Mouse (Mus musculus) forebrain, embryonic 13.5 days (tissue): ENCODE data around the gene Hsf4. TPM values are rescaled to one million over a fixed set of nuclear protein-coding genes. Genes with fewer than 3 reads are reported as not detected.
A peak's percentile ranks its signal among the peaks of the same experiment; 100 is the strongest.

Source experiments
- ATAC-seq: fragments of 200-750 bp; cut with Nextera tagmentation; 2 replicates; pipeline ENCODE4 v1.8.0; 2017
- H3K27ac ChIP-seq: fragments of 300-500 bp; sonication (generic); 2 replicates; pipeline ENCODE4 v1.5.1; 2015; ENCODE audit warnings: inconsistent platforms, mild to moderate bottlenecking, moderate library complexity
- H3K27me3 ChIP-seq: fragments of 300-500 bp; sonication (generic); 2 replicates; pipeline ENCODE4 v1.6.1; 2015; ENCODE audit warnings: mild to moderate bottlenecking, inconsistent platforms
- H3K36me3 ChIP-seq: fragments of 300-500 bp; sonication (generic); 2 replicates; pipeline ENCODE4 v1.6.1; 2015; ENCODE audit warnings: mild to moderate bottlenecking, inconsistent platforms; ENCODE audit not compliant: poor library complexity, severe bottlenecking
- H3K4me1 ChIP-seq: fragments of 300-500 bp; sonication (generic); 2 replicates; pipeline ENCODE4 v1.6.1; 2015; ENCODE audit warnings: inconsistent platforms
- H3K4me2 ChIP-seq: fragments of 300-500 bp; sonication (generic); 2 replicates; pipeline ENCODE4 v1.6.1; 2015; ENCODE audit warnings: inconsistent platforms, mild to moderate bottlenecking, moderate library complexity
- H3K4me3 ChIP-seq: fragments of 300-500 bp; sonication (generic); 2 replicates; pipeline ENCODE4 v1.5.1; 2015; ENCODE audit warnings: mild to moderate bottlenecking, inconsistent platforms
- H3K9ac ChIP-seq: fragments of 300-500 bp; sonication (generic); 2 replicates; pipeline ENCODE4 v1.6.1; 2015; ENCODE audit warnings: mild to moderate bottlenecking, inconsistent platforms
- H3K9me3 ChIP-seq: fragments of 300-500 bp; sonication (generic); replicated peaks from 2 replicates; pipeline ENCODE4 v1.6.1; 2016; ENCODE audit warnings: inconsistent platforms
- WGBS: fragments of 180-500 bp; shearing (Covaris S2); methylation state at CpG from one replicate; pipeline ENCODE4 v1.1.7; 2015; 5-methylcytosine and 5-hydroxymethylcytosine counted together
- microRNA counts: library from miRNA; unstranded; fragments of <30 nt; microRNA quantifications from one replicate; lab custom pipeline; 2016
- microRNA-seq: library from miRNA; unstranded; fragments of <30 nt; microRNA quantifications from one replicate; pipeline ENCODE4, GENCODE M21; 2016
- polyA plus RNA-seq: library from polyadenylated mRNA; unstranded; fragments of >200 nt; fragmentation: Nextera tagmentation; extraction: Ambion mirVana; gene quantifications from 2 replicates; pipeline ENCODE4 v1.2.1, GENCODE M21; 2015

Hsf4 gene
- polyA plus RNA-seq, 1 experiment from 2014 or later: 0.13 TPM

DNA sequence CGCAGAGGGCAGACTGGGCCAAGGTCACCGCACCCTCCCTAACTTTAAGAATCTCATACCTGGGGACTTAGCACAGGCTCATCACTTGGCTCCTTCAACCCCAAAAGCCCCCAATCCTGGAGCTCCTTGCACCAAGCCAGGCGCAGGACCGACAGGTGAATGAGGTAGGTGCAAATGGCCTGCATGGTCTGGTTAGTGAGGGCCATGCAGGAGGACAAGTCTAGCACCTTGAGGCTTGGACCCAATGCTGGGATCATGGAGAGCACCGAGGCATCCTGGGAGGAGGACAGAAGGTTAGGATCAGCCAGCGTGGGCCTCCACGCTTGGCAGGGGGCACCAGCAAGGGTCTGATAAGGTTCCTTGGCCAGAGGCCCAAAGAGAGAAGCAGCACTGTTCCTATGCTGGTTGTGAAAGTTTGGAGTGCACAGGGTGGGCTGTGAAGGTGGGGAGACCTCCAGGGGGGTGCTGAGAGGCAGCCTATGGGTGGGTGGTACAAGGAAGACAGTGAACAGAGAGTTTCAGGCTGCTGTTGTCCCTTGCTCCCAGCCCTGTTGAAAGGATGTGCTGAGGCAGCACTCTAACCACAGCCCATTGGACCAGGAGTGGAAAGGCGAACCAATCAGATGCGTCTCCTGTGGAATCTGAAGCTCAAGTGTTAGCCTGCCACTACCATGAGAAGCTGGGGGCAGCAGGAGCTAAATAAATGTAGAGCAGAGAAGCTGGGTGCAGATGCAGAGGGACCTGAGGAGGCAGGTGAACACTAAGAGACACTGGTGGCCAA, 44.2 kb downstream of the Hsf4 start:
- no peaks in the 10 kb centered on the region for H3K4me1 ChIP-seq
- no peak overlapping the region for H3K27ac ChIP-seq
- H3K4me2 ChIP-seq: no peak overlapping the region
- H3K4me3 ChIP-seq: no peak overlapping the region
- no peaks in the 10 kb centered on the region for H3K27me3 ChIP-seq
- no peaks in the 10 kb centered on the region for H3K9me3 ChIP-seq
- ATAC-seq: 0 out of 2 replicates have a peak, but pooled peaks have one; percentile 14
- 85% methylated on average over 9 of the region's 9 CpGs for WGBS
- H3K9ac ChIP-seq: no peak overlapping the region
- H3K36me3 ChIP-seq: peaks cover 87% of the 10 kb centered on the region

DNA sequence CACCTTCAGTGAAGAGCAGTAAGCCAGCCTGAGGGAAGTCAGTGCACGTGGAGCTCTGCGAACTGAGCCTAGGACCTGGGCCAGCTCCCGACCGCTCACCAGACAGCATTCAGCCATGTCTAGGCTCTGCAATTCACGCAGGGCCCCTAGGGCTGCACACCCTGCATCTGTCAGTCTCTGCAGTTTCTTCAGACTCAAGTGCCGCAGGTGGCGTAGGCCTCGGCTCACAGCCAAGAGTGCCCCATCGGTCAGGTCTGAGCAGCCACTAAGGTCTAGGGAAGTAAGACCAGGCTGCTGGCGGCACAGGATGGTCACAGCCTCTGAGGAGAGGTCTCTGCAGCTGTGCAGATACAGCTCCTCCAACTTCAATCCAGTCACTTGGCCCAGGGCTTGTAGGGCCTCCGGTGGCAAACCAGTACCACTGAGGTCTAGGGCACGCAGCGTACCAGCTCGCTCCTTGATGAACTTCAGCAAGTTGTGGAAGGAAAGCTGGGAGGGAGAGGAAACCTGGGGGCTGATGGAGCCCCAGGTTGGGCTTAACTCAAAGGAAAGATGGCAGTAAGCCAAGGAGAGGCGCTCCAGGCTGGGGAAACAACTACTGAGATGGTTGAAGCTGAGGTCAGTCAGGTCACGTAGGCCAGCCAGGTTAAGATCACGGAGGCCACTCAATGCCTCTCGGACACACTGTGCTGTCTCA, 45.6 kb downstream of the Hsf4 start:
- Histone ChIP-seq H3K9me3 (no peaks in the 10 kb centered on the region), H3K9ac (no peak overlapping the region), H3K4me1 (no peaks in the 10 kb centered on the region), H3K27me3 (no peaks in the 10 kb centered on the region), H3K36me3 (peaks cover 83% of the 10 kb centered on the region), H3K4me3 (no peak overlapping the region), H3K27ac (no peak overlapping the region), H3K4me2 (no peak overlapping the region)
- WGBS: 90% methylated on average over 18 of the region's 18 CpGs
- no peak for ATAC-seq

DNA sequence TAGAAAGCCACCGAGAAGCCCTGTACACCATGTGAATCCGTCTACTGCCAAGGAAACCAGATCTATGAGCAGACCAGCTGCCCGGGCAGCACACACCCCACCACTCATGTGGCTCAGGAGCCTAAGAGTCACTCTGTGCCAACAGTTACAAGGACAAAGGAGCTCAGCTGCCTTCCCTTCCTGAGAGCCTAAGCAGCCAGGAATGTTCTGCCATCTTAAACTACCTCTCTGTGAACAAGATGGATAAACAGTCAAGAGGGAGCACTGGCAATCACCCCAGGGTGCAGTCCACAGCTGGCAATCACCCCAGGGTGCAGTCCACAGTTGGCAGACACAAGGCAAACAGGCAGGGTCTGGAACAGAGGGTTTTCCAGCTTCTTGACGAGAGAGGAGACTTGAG, 48.3 kb downstream of the Hsf4 start:
- H3K36me3 ChIP-seq: peaks cover 69% of the 10 kb centered on the region

DNA sequence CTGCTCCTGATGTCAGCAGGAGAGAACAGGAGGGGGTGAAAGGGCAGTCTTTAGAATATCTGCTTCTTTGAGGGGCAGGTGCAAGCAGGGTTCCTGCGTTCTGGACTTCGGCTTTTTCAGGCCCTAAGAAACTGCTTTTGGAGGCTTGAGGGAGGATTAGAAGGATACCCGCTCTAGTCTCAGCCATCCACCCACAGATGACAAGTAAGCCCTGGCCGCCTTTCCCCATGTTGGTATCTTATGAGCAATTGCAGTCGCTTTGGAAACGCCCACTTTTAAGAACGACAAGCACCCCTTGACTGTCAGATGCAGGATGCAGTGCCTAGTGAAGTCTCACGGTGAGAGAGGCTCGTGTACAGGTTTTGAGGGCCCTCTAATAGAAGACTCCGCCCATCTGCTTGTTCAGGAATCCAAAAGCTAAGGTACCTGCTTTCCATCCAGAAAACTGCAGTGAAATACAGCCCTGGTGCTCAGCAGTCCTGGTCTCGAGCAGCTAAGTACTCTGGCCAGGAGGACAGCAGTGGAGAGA, 49.1 kb downstream of the Hsf4 start:
- no peak overlapping the region for H3K4me3 ChIP-seq
- no peaks in the 10 kb centered on the region for H3K27me3 ChIP-seq
- ATAC-seq: no peak
- no peaks in the 10 kb centered on the region for H3K9me3 ChIP-seq
- H3K4me2 ChIP-seq: no peak overlapping the region
- no peaks in the 10 kb centered on the region for H3K4me1 ChIP-seq
- no peak overlapping the region for H3K27ac ChIP-seq
- H3K9ac ChIP-seq: no peak overlapping the region
- WGBS: 86% methylated on average over 11 of the region's 11 CpGs
- peaks cover 63% of the 10 kb centered on the region for H3K36me3 ChIP-seq

More for the DNA sequence above, 48.3 kb downstream of the Hsf4 start:
- Histone ChIP-seq H3K27me3 (no peaks in the 10 kb centered on the region), H3K4me2 (no peak overlapping the region), H3K9me3 (no peaks in the 10 kb centered on the region), H3K4me1 (no peaks in the 10 kb centered on the region), H3K27ac (no peak overlapping the region), H3K4me3 (no peak overlapping the region), H3K9ac (no peak overlapping the region)
- WGBS: 85% methylated on average over 4 of the region's 4 CpGs
- ATAC-seq: no peak

DNA sequence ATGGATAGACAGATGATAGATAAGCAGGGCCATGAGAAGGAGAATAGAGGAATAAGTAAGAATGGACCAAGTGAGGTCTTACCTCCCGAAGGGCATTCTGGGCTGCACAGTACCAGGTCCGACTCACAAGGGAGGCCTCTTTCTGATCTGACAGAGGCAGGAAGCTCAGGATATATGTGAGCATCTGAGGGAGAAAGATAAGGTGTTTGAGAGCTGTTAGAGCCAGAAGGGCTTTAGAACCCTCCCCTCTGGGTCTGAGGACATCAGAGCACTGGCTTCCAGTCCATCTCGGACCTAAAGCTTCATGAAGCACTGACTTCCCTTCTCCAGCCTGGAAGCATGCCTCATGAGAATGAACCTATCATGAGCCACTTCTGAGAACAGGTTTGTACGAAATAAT, 53.6 kb downstream of the Hsf4 start:
- H3K27ac ChIP-seq: no peak overlapping the region
- 87% methylated on average over 4 of the region's 4 CpGs for WGBS

More for the DNA sequence above, 53.6 kb downstream of the Hsf4 start:
- no peak overlapping the region for H3K9ac ChIP-seq
- no peaks in the 10 kb centered on the region for H3K27me3 ChIP-seq
- H3K4me3 ChIP-seq: no peak overlapping the region
- no peaks in the 10 kb centered on the region for H3K9me3 ChIP-seq
- ATAC-seq: no peak
- H3K36me3 ChIP-seq: peaks cover 29% of the 10 kb centered on the region
- H3K4me2 ChIP-seq: no peak overlapping the region
- peaks cover 20% of the 10 kb centered on the region for H3K4me1 ChIP-seq

MicroRNAs within 50 kb of the gene (microRNA counts, 519-probe panel; counts per million panel counts)
- 3,174 counts per million, percentile 68 among the panel's probes with 10 or more counts for microRNA mmu-miR-328 (lab: Ali Mortazavi, UCI)

Small RNA genes lying within 50 kb of the gene (microRNA-seq; reads per million reads assigned to microRNA genes)
- not detected for gene Gm27320
- 295 reads per million, percentile 65 among the genes with 10 or more reads in this experiment for gene Mir328

Other genes starting within 250 kb of the Hsf4 start
- not detected in 2 replicates for gene Ces3a, start 221.2 kb upstream of the Hsf4 start, polyA plus RNA-seq
- gene Ces3b, start 186.0 kb upstream of the Hsf4 start, polyA plus RNA-seq: not detected in 2 replicates
- 0.09 TPM in 1 of 2 replicates, not detected in the other for gene Ces4a, start 138.0 kb upstream of the Hsf4 start, polyA plus RNA-seq
- gene Cbfb, start 99.1 kb upstream of the Hsf4 start, polyA plus RNA-seq: 38.3 and 40.1 TPM in 2 replicates
- 25.2 and 26.4 TPM in 2 replicates for gene D230025D16Rik, start 44.7 kb upstream of the Hsf4 start, polyA plus RNA-seq
- gene B3gnt9, start 14.6 kb upstream of the Hsf4 start, polyA plus RNA-seq: 1.3 and 2.4 TPM in 2 replicates
- 13.2 and 13.3 TPM in 2 replicates for gene Tradd, start 5.2 kb upstream of the Hsf4 start, polyA plus RNA-seq
- 0.44 and 0.58 TPM in 2 replicates for gene Fbxl8, start 5.2 kb upstream of the Hsf4 start, polyA plus RNA-seq
- 2.4 and 3.0 TPM in 2 replicates for gene Nol3, start 6.3 kb downstream of the Hsf4 start, polyA plus RNA-seq
- 57.4 and 66.1 TPM in 2 replicates for gene 4931428F04Rik, start 20.1 kb downstream of the Hsf4 start, polyA plus RNA-seq
- 9.8 and 10.3 TPM in 2 replicates for gene Exoc3l, start 26.3 kb downstream of the Hsf4 start, polyA plus RNA-seq
- 56.9 and 60.6 TPM in 2 replicates for gene E2f4, start 27.9 kb downstream of the Hsf4 start, polyA plus RNA-seq
- 0.75 and 0.83 TPM in 2 replicates for gene Elmo3, start 35.8 kb downstream of the Hsf4 start, polyA plus RNA-seq
- gene Lrrc29, start 56.5 kb downstream of the Hsf4 start, polyA plus RNA-seq: 0.61 and 0.94 TPM in 2 replicates
- 107 and 109 TPM in 2 replicates for gene Tmem208, start 56.6 kb downstream of the Hsf4 start, polyA plus RNA-seq
- gene Fhod1, start 78.2 kb downstream of the Hsf4 start, polyA plus RNA-seq: 0.81 and 0.97 TPM in 2 replicates
- gene Slc9a5, start 79.0 kb downstream of the Hsf4 start, polyA plus RNA-seq: 4.6 and 5.0 TPM in 2 replicates
- 0.85 and 1.1 TPM in 2 replicates for gene Plekhg4, start 103.5 kb downstream of the Hsf4 start, polyA plus RNA-seq
- not detected in 2 replicates for gene Kctd19, start 143.7 kb downstream of the Hsf4 start, polyA plus RNA-seq
- 0.44 and 0.98 TPM in 2 replicates for gene Lrrc36, start 143.8 kb downstream of the Hsf4 start, polyA plus RNA-seq
- gene Tppp3, start 201.7 kb downstream of the Hsf4 start, polyA plus RNA-seq: 34.6 and 40.4 TPM in 2 replicates
- gene Zdhhc1, start 227.1 kb downstream of the Hsf4 start, polyA plus RNA-seq: 20.6 and 24.8 TPM in 2 replicates
- 3.9 and 6.1 TPM in 2 replicates for gene Hsd11b2, start 249.0 kb downstream of the Hsf4 start, polyA plus RNA-seq